Mouse (Mus musculus): Measurements from ENCODE around the gene Eml4. TPM values are rescaled to one million over a fixed set of nuclear protein-coding genes. Genes with fewer than 3 reads are reported as not detected.
A peak's percentile ranks its signal among the peaks of the same experiment; 100 is the strongest.

Eml4 gene
- polyA plus RNA-seq, 1 experiment from 2014 or later = 24.4 TPM

DNA sequence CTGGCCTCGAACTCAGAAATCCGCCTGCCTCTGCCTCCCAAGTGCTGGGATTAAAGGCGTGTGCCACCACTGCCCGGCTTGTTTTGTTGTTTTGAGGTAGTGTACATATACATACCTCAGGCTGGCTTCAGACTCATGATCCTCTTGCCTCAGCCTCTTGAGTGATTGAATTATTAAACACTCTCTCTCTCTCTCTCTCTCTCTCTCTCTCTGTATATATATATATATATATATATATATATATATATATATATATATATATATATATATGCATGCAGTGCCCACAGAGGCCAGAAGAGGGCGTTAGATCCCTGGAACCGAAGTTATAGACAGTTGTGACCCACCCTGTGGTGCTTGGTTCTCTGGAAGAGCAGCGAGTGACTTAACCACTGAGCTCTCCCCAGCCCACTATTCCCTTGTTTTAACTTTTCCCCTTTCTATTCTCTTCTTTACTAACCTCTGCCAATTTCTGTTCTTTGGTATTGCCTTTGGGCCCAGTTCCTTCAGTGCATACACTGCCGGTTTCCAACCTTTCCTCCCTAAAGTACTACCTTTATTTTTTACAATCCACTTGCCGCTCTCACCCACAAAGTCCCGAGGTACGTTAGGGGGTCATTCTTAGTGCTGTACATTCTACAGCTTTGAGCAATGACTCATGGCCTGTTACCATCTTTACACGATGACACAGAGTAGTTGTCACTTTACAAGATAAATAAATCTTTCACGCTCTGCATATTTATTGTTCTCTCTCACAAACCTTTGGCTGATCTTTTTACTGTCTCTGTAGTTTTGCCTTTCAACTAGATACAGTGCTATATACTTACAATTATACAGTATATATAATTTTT is 13.5 kb upstream of the Eml4 start:
- H3K9me3 ChIP-seq (replicated peaks; ENCODE audit: control insufficient read depth, low read length) = no peaks in the 10 kb centered on the region
- no peak for ATAC-seq (replicated peaks; ENCODE audit: insufficient number of reproducible peaks, low FRiP score, low TSS enrichment)
- peaks cover 6% of the 10 kb centered on the region for H3K4me1 ChIP-seq (ENCODE audit: control insufficient read depth, insufficient read depth, low read length)
- no peak overlapping the region for H3K27ac ChIP-seq (ENCODE audit: low read depth, low read length)
- H3K27me3 ChIP-seq (ENCODE audit: control insufficient read depth, insufficient read depth, low read length) = no peaks in the 10 kb centered on the region
- 70% methylated on average over 13 of the region's 13 CpGs for WGBS (ENCODE audit: insufficient replicate concordance)
- no peak overlapping the region for H3K9ac ChIP-seq (ENCODE audit: low read depth, low read length)
- no peak overlapping the region for H3K4me2 ChIP-seq
- H3K4me3 ChIP-seq (ENCODE audit: low read depth, low read length) = no peak overlapping the region
- H3K36me3 ChIP-seq (ENCODE audit: control insufficient read depth, insufficient read depth, low read length) = no peaks in the 10 kb centered on the region

DNA sequence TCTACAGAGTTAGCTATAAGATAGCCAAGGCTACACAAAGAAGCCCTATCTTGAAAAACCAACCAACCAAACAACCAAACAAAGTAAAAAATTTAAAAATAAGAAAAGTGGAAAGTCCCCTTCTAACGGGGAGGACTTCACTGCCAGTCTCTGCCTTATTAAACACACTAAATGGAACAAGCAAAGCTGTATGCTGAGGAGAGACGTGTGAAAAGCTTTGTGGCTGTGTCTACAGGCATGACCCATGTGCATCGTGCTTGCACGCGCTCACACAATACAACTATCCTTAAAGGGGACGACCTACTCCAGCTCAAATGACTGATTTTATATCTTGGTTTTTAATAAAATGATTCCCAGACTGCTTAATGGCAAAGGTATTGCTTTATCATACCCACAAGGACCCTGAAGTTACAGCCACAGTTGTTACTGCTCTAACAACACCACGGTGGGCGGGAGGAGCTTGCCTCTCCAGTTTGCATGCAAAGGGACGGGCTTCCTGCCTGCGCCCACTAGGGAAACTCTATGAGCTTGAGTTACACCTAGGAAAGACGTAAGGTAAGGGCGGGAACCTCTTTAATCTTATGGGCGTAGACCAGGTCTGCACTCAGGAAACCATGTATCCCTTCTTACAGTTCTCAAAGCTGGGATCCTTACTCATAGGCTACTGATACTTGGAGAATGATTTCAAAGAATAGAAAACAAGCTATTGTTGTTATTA is 11.2 kb upstream of the Eml4 start:
- no peaks in the 10 kb centered on the region for H3K9me3 ChIP-seq (replicated peaks; ENCODE audit: control insufficient read depth, low read length)
- H3K4me1 ChIP-seq (ENCODE audit: control insufficient read depth, insufficient read depth, low read length) = peaks cover 6% of the 10 kb centered on the region
- ATAC-seq (replicated peaks; ENCODE audit: insufficient number of reproducible peaks, low FRiP score, low TSS enrichment) = no peak
- no peak overlapping the region for H3K4me2 ChIP-seq
- 77% methylated on average over 13 of the region's 13 CpGs for WGBS (ENCODE audit: insufficient replicate concordance)
- H3K27me3 ChIP-seq (ENCODE audit: control insufficient read depth, insufficient read depth, low read length) = no peaks in the 10 kb centered on the region
- H3K9ac ChIP-seq (ENCODE audit: low read depth, low read length) = no peak overlapping the region
- H3K4me3 ChIP-seq (ENCODE audit: low read depth, low read length) = no peak overlapping the region
- no peak overlapping the region for H3K27ac ChIP-seq (ENCODE audit: low read depth, low read length)
- no peaks in the 10 kb centered on the region for H3K36me3 ChIP-seq (ENCODE audit: control insufficient read depth, insufficient read depth, low read length)

DNA sequence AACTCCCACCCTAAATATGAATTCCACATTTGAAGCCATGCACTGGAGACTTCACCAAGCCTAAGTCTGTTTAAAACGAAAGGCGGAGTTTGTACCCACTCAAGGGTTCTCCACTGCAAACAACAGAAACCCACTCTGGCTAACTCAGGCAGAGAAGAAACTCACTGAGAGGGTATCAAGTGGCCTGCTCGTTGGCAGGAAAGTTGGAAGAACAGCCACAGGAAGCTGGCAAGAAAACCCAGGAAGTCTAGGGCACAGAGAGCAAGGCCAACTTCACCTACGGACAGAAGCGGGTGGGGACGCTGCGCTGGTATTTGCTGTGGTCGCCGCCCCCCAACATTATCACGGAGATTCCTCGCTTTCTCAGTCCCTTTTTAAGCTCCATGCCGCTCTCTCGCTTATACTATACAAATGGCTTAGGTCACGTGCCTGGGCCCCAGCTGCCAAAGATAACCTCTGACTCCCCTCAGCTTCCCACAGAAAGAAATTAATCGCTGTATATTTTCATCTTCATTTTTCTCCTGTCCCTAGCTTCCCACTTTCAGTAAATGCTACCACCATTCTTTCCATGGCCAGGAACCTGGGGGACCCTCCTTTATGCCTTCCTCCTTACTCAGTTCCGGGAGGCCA is 9.7 kb upstream of the Eml4 start:
- Histone ChIP-seq H3K9ac (ENCODE audit: low read depth, low read length) (no peak overlapping the region), H3K4me2 (peak overlapping the region; percentile 22; the same call in 1 of the 2 replicates), H3K27me3 (ENCODE audit: control insufficient read depth, insufficient read depth, low read length) (no peaks in the 10 kb centered on the region), H3K4me3 (ENCODE audit: low read depth, low read length) (no peak overlapping the region), H3K4me1 (ENCODE audit: control insufficient read depth, insufficient read depth, low read length) (peaks cover 6% of the 10 kb centered on the region), H3K27ac (ENCODE audit: low read depth, low read length) (no peak overlapping the region), H3K9me3 (replicated peaks; ENCODE audit: control insufficient read depth, low read length) (no peaks in the 10 kb centered on the region), H3K36me3 (ENCODE audit: control insufficient read depth, insufficient read depth, low read length) (no peaks in the 10 kb centered on the region)
- WGBS (ENCODE audit: insufficient replicate concordance) = 49% methylated on average over 16 of the region's 16 CpGs
- no peak for ATAC-seq (replicated peaks; ENCODE audit: insufficient number of reproducible peaks, low FRiP score, low TSS enrichment)

DNA sequence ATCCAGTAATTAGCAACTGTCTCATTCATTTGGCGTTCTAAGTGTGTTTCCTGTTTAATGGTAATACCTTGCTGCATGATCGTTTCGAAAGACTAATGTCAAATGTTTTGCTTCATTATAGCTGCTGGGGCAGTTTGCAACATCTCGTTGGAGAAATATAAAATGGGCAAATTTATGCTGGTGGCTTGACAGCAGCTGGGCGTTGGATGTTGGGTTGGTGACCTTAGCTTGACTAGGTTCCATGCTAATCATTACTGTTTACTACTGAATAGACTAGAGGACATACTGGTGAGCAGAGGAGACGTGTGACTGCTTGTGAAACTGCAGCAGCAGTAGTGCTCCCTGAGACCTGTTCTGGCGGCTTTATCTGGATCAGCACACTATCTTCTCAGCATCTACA is 6.5 kb upstream of the Eml4 start:
- no peak overlapping the region for H3K4me2 ChIP-seq
- ATAC-seq (replicated peaks; ENCODE audit: insufficient number of reproducible peaks, low FRiP score, low TSS enrichment) = no peak
- no peak overlapping the region for H3K4me3 ChIP-seq (ENCODE audit: low read depth, low read length)
- H3K4me1 ChIP-seq (ENCODE audit: control insufficient read depth, insufficient read depth, low read length) = peaks cover 6% of the 10 kb centered on the region
- no peaks in the 10 kb centered on the region for H3K36me3 ChIP-seq (ENCODE audit: control insufficient read depth, insufficient read depth, low read length)
- H3K27ac ChIP-seq (ENCODE audit: low read depth, low read length) = no peak overlapping the region
- no peak overlapping the region for H3K9ac ChIP-seq (ENCODE audit: low read depth, low read length)
- no peaks in the 10 kb centered on the region for H3K27me3 ChIP-seq (ENCODE audit: control insufficient read depth, insufficient read depth, low read length)
- 77% methylated on average over 7 of the region's 7 CpGs for WGBS (ENCODE audit: insufficient replicate concordance)
- H3K9me3 ChIP-seq (replicated peaks; ENCODE audit: control insufficient read depth, low read length) = no peaks in the 10 kb centered on the region

DNA sequence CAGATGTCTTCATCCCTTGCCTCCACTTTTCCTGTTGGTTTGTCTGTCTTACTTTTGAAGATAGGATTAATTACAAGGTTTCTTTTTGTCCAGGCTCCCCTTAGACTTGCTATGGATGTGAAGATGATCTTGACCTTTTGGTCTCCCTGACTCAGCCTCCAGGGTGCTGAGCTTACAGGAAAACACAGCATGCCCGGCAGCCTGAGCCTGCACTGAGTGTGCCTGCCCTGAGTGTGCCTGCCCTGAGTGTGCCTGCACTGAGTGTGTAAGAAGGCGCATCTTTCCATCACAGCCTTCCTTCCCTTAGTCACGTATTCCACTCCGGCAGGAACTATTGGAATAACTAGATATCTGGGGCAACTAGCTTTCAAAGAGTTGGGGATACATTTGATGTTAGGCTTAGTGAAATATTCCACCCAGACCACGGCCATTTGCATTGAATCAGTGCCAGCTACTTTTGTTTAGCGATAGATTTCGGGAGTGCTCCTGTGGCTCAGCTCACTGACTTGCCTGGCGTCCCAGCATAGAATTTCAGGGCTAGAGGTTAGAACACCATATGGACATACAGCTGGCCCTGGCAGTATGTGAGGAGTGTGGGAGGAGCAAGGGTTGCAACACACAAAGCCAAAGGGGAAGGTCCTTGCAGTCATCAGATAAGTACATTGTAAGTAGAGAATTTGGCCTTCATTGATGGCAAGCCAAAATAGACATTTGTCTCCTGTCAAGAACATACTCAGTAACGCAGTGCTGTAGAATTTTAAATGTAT is 2.5 kb upstream of the Eml4 start:
- Histone ChIP-seq H3K27me3 (ENCODE audit: control insufficient read depth, insufficient read depth, low read length) (no peaks in the 10 kb centered on the region), H3K4me1 (ENCODE audit: control insufficient read depth, insufficient read depth, low read length) (peaks cover 9% of the 10 kb centered on the region), H3K27ac (ENCODE audit: low read depth, low read length) (no peak overlapping the region), H3K4me3 (ENCODE audit: low read depth, low read length) (no peak overlapping the region), H3K9me3 (replicated peaks; ENCODE audit: control insufficient read depth, low read length) (no peaks in the 10 kb centered on the region), H3K9ac (ENCODE audit: low read depth, low read length) (no peak overlapping the region), H3K4me2 (no peak overlapping the region), H3K36me3 (ENCODE audit: control insufficient read depth, insufficient read depth, low read length) (no peaks in the 10 kb centered on the region)
- no peak for ATAC-seq (replicated peaks; ENCODE audit: insufficient number of reproducible peaks, low FRiP score, low TSS enrichment)
- 81% methylated on average over 9 of the region's 9 CpGs for WGBS (ENCODE audit: insufficient replicate concordance)

DNA sequence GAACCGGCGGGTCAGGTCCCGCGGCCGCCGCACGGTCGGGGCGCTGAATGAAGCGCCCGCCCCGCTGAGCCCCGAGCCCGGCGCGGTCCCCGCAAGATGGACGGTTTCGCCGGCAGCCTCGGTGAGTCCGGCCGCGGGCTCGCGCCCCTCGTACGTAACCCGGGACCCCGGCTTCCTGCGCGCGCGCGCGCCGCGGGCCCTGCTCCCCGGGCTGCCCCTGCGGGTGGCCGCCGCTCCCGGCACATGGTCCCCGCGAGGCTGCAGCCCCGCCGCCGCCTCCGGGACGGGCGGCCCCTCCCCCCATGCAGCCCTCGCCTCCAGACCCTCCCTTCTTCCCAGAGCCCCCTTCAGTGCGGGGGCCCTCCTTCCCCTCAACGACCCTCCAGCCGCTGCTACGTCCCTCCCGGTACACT is 394 bp downstream of the Eml4 start:
- Histone ChIP-seq H3K4me1 (ENCODE audit: control insufficient read depth, insufficient read depth, low read length) (peaks cover 26% of the 10 kb centered on the region), H3K9me3 (replicated peaks; ENCODE audit: control insufficient read depth, low read length) (no peaks in the 10 kb centered on the region), H3K27ac (ENCODE audit: low read depth, low read length) (peak overlapping the region; percentile 94), H3K9ac (ENCODE audit: low read depth, low read length) (peak overlapping the region; percentile 95), H3K4me2 (peak overlapping the region; percentile 85), H3K27me3 (ENCODE audit: control insufficient read depth, insufficient read depth, low read length) (no peaks in the 10 kb centered on the region), H3K4me3 (ENCODE audit: low read depth, low read length) (peak overlapping the region; percentile 74), H3K36me3 (ENCODE audit: control insufficient read depth, insufficient read depth, low read length) (no peaks in the 10 kb centered on the region)
- WGBS (ENCODE audit: insufficient replicate concordance) = under 1% methylated on average over 27 of the region's 57 CpGs
- ATAC-seq (replicated peaks; ENCODE audit: insufficient number of reproducible peaks, low FRiP score, low TSS enrichment) = peak; percentile 61

DNA sequence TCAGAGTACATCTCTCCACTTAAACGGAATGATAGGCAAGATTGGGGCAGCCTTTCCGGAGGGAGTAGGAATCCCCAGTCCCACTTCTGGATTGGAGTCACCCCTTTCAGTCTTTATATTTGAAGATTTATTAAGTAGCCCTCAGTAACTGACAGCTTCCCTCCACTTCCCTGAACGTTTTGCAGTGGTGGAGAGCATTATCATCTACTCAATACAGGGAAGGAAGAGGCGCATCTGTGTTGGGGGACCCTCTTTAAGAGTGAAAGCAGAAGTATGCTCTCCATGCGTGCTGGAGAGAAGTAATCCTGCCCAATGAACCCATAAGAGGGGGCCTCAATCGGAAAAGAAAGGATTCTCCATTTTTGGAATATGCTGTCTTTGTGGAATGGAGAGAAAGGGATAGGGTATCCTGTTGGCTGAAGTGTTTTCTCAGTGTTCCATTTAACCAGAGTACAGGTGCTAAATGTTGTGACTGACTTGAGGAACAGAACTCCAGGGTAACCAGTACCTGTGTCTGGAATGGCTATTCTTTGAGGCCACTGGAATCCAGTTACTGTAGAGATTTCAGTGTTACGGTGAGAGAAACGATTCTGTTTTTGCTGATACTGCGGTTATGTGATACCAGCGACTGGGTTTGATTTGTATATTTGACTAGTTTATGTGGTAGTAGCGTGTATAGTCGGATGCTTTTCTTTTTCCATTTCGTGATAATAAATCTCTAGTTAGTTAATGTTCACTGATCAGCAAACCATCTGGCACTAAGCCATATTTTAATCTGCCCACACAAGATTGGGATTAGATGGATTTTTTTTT is 1.1 kb downstream of the Eml4 start:
- H3K4me3 ChIP-seq (ENCODE audit: low read depth, low read length) = peak overlapping the region; percentile 74
- 9% methylated on average over 13 of the region's 13 CpGs for whole genome bisulfite sequencing (ENCODE audit: insufficient replicate concordance)
- peak overlapping the region; percentile 94 for H3K27ac ChIP-seq (ENCODE audit: low read depth, low read length)
- H3K9ac ChIP-seq (ENCODE audit: low read depth, low read length) = peak overlapping the region; percentile 95
- H3K9me3 ChIP-seq (replicated peaks; ENCODE audit: control insufficient read depth, low read length) = no peaks in the 10 kb centered on the region
- no peaks in the 10 kb centered on the region for H3K27me3 ChIP-seq (ENCODE audit: control insufficient read depth, insufficient read depth, low read length)
- no peaks in the 10 kb centered on the region for H3K36me3 ChIP-seq (ENCODE audit: control insufficient read depth, insufficient read depth, low read length)
- no peak for ATAC-seq (replicated peaks; ENCODE audit: insufficient number of reproducible peaks, low FRiP score, low TSS enrichment)
- H3K4me2 ChIP-seq = peak overlapping the region; percentile 85
- peaks cover 26% of the 10 kb centered on the region for H3K4me1 ChIP-seq (ENCODE audit: control insufficient read depth, insufficient read depth, low read length)
